Mouse (Mus musculus): ENCODE measurements around the gene Rhbdl2. TPM values are rescaled to one million over a fixed set of nuclear protein-coding genes. Genes with fewer than 3 reads are reported as not detected.

Rhbdl2 gene
- total RNA-seq, 4 experiments from 2014 or later, result 0.38 to 2.4 (median 1.2) TPM

GRCm38 (mm10) chr4:123814030-123814501 lies 26.4 kb downstream of the Rhbdl2 start:
- DNase-seq, result no peak

DNA sequence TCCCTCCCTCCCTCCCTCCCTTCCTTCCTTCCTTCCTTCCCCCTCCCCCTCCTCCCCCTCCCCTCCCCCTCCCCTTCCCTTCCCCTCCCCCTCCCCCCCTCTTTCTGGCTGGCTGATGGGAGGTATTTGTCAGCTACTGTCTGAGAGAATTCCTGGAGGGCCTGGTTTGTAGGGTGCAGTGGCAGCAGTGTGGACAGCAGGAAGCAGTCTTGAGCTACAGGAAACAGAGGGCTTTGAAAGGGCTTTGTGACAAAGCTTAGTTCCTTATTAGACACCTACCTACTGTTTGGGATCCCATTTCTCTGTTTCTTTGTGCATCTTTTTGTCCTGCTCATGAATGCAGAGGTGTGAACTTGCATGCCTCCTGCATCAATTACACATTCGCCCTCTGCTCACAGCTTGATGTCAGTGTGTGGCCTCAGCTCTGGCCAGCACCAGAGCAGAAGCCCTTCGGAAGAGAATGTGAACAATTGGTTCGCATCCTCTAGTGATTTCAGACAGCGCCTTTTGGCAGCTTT lies 31.5 kb downstream of the Rhbdl2 start:
- no peak for DNase-seq

- no peak for DNase-seq
Observed at GRCm38 (mm10) chr4:123842126-123842525, 54.5 kb downstream of the Rhbdl2 start.

GRCm38 (mm10) chr4:123856888-123857287 lies 69.2 kb downstream of the Rhbdl2 start:
- no peak for DNase-seq

GRCm38 (mm10) chr4:123858090-123858489 lies 70.4 kb downstream of the Rhbdl2 start:
- DNase-seq, result no peak

DNA sequence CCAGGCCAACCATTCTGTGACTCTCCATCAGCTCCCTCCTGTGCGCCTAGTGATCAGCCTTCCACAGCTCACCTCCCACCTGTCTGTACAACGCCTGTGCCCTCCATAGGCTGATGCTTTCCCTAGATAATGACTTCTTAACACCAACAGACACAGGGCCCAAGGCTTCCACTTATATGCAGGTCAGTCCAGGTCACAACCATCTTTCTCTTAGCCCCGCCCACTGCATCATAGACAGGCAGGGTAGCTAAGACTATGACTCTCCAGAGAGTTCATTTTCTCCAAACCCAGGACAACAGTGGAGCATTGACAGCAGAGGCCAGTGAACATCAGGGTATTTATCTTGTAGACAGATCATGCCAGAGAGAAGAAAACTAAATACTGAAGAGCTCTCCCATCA lies 71.7 kb downstream of the Rhbdl2 start, which contains the start of gene 4933427I04Rik:
4933427I04Rik (plus strand) TSS at position 301 of the 400 bp plus-strand sequence.
- no peak for DNase-seq

- no peak for DNase-seq
Observed at GRCm38 (mm10) chr4:123859803-123860202, 72.1 kb downstream of the Rhbdl2 start.

- DNase-seq, result no peak
Observed at GRCm38 (mm10) chr4:123860621-123861020, 72.9 kb downstream of the Rhbdl2 start.

Other genes starting within 250 kb of the Rhbdl2 start
- gene Macf1, start 103.5 kb upstream of the Rhbdl2 start, total RNA-seq (2022), result 100 to 1,000 TPM; 137 to 199 (median 157) TPM
- gene Ndufs5, start 69.7 kb upstream of the Rhbdl2 start, total RNA-seq (2022), result 100 to 1,000 TPM; 141 to 205 (median 168) TPM
- gene Akirin1, start 37.5 kb upstream of the Rhbdl2 start, total RNA-seq (2022), result 10 to 100 TPM; 70.9 to 77.6 (median 71.6) TPM
- gene 4933427I04Rik, start 71.8 kb downstream of the Rhbdl2 start, total RNA-seq (2022), result under 1 TPM in 1 of 4 experiments, not detected in 3; 0.15 TPM
- 10 to 100 TPM; 32.3 to 57.6 (median 45.2) TPM for gene Mycbp, start 117.0 kb downstream of the Rhbdl2 start, total RNA-seq (2022)
- 10 to 100 TPM; 70.6 to 90.8 (median 79.6) TPM for gene Rragc, start 129.6 kb downstream of the Rhbdl2 start, total RNA-seq (2022)
- gene 4930535I16Rik, start 130.1 kb downstream of the Rhbdl2 start, total RNA-seq (2022), result not detected